ENCODE assay signal across 7 mouse cellular contexts in genomic region chr7:52005511-52006295, GRCm38 (mm10). TPM values are rescaled to one million over a fixed set of nuclear protein-coding genes. Genes with fewer than 3 reads are reported as not detected.
A peak's percentile ranks its signal among the peaks of the same experiment; 100 is the strongest.
DNase-seq lines count a peak whose midpoint lies in the region; ATAC-seq and TF ChIP-seq lines count a peak whose summit lies in the region.

Svip (minus strand) TSS chr7:52006018.

- H3K4me2 ChIP-seq in heart, embryonic 11.5 days = peak within 1 kb of the TSS; percentile 78
- peak within 1 kb of the TSS; percentile 79 for H3K4me2 ChIP-seq in kidney, embryonic 15.5 days
- H3K4me2 ChIP-seq in limb, embryonic 15.5 days = peak within 1 kb of the TSS; percentile 85
- peak within 1 kb of the TSS; percentile 73 for H3K4me2 ChIP-seq in midbrain, postnatal 0 days (ENCODE audit: low read depth, low read length, poor library complexity, severe bottlenecking)

- H3K4me3 ChIP-seq in brown adipose tissue, adult 24 weeks (ENCODE audit: insufficient read depth, low read depth, low read length) = peak within 1 kb of the TSS; percentile 82
- H3K4me3 ChIP-seq in heart, embryonic 11.5 days (ENCODE audit: low read depth, low read length) = peak within 1 kb of the TSS; percentile 69
- peak within 1 kb of the TSS; percentile 65 for H3K4me3 ChIP-seq in kidney, embryonic 15.5 days (replicated peaks)
- H3K4me3 ChIP-seq in limb, embryonic 15.5 days = peak within 1 kb of the TSS; percentile 61
- H3K4me3 ChIP-seq in midbrain, postnatal 0 days (ENCODE audit: low read depth, low read length) = peak within 1 kb of the TSS; percentile 73

- H3K4me1 ChIP-seq in brown adipose tissue, adult 24 weeks (ENCODE audit: control insufficient read depth, insufficient read depth, insufficient read length, low read length) = no peaks in the 10 kb centered on the region
- no peaks in the 10 kb centered on the region for H3K4me1 ChIP-seq in heart, embryonic 11.5 days (ENCODE audit: control insufficient read depth, insufficient read depth, low read length)
- H3K4me1 ChIP-seq in kidney, embryonic 15.5 days = 0 out of 2 replicates have a peak, but pooled peaks cover 2% of the 10 kb centered on the region
- H3K4me1 ChIP-seq in limb, embryonic 15.5 days = peaks cover 5% of the 10 kb centered on the region; the same call in 1 of the 2 replicates
- H3K4me1 ChIP-seq in midbrain, postnatal 0 days (ENCODE audit: insufficient read depth, low read length) = no peaks in the 10 kb centered on the region

- H3K27ac ChIP-seq in brown adipose tissue, adult 24 weeks (replicated peaks; ENCODE audit: low read depth, low read length) = no peak within 1 kb of the TSS
- H3K27ac ChIP-seq in heart, embryonic 11.5 days (ENCODE audit: low read depth, low read length) = peak within 1 kb of the TSS; percentile 29; the same call in 1 of the 2 replicates
- peak within 1 kb of the TSS; percentile 80 for H3K27ac ChIP-seq in kidney, embryonic 15.5 days
- no peak within 1 kb of the TSS for H3K27ac ChIP-seq in limb, embryonic 15.5 days
- peak within 1 kb of the TSS; percentile 74 for H3K27ac ChIP-seq in midbrain, postnatal 0 days (ENCODE audit: low read depth, low read length)

- ATAC-seq in erythroid progenitor cell, adult 5-6 weeks (replicated peaks; ENCODE audit: low FRiP score, poor library complexity, severe bottlenecking) = peak; percentile 89
- peak; percentile 95 for ATAC-seq in heart, embryonic 11.5 days (replicated peaks; ENCODE audit: insufficient number of reproducible peaks, low FRiP score, low TSS enrichment)
- peak; percentile 97 for ATAC-seq in kidney, embryonic 15.5 days (replicated peaks; ENCODE audit: low FRiP score)
- peak; percentile 88 for ATAC-seq in limb, embryonic 15.5 days (ENCODE audit: insufficient number of reproducible peaks, low FRiP score, low TSS enrichment, low read depth)
- ATAC-seq in midbrain, postnatal 0 days (ENCODE audit: low FRiP score) = peak; percentile 97

- DNase-seq in midbrain, postnatal 0 days (ENCODE audit: low spot score) = peak; percentile 98
- DNase-seq in spleen, postnatal 10 days (ENCODE audit: low spot score in 2 of 2) = peak; percentile 87 to 92

- no peaks in the 10 kb centered on the region for H3K27me3 ChIP-seq in heart, embryonic 11.5 days (ENCODE audit: control insufficient read depth, insufficient read depth, low read length)
- H3K27me3 ChIP-seq in kidney, embryonic 15.5 days = peaks cover 3% of the 10 kb centered on the region; the same call in 1 of the 2 replicates
- H3K27me3 ChIP-seq in limb, embryonic 15.5 days = peaks cover 9% of the 10 kb centered on the region; the same call in 1 of the 2 replicates
- H3K27me3 ChIP-seq in midbrain, postnatal 0 days (ENCODE audit: insufficient read depth, low read length) = no peaks in the 10 kb centered on the region

- TF ChIP-seq CTCF in midbrain, postnatal 0 days (IDR thresholded peaks at IDR 0.05) = no peak

- WGBS in heart, embryonic 11.5 days (ENCODE audit: insufficient replicate concordance) = under 1% methylated on average over 37 of the region's 47 CpGs
- 2% methylated on average over 37 of the region's 47 CpGs for WGBS in kidney, embryonic 15.5 days
- under 1% methylated on average over 44 of the region's 47 CpGs for WGBS in limb, embryonic 15.5 days
- WGBS in midbrain, postnatal 0 days = 1% methylated on average over 38 of the region's 47 CpGs

- peak within 1 kb of the TSS; percentile 71 for H3K9ac ChIP-seq in heart, embryonic 11.5 days (ENCODE audit: low read depth, low read length)
- peak within 1 kb of the TSS; percentile 39; the same call in 1 of the 2 replicates for H3K9ac ChIP-seq in kidney, embryonic 15.5 days
- H3K9ac ChIP-seq in limb, embryonic 15.5 days = peak within 1 kb of the TSS; percentile 42; the same call in 1 of the 2 replicates
- peak within 1 kb of the TSS; percentile 74 for H3K9ac ChIP-seq in midbrain, postnatal 0 days (replicated peaks; ENCODE audit: low read length, poor library complexity, severe bottlenecking)

- H3K9me3 ChIP-seq in heart, embryonic 11.5 days (replicated peaks; ENCODE audit: control insufficient read depth, low read length) = no peaks in the 10 kb centered on the region
- H3K9me3 ChIP-seq in kidney, embryonic 15.5 days (replicated peaks) = no peaks in the 10 kb centered on the region
- no peaks in the 10 kb centered on the region for H3K9me3 ChIP-seq in limb, embryonic 15.5 days
- no peaks in the 10 kb centered on the region for H3K9me3 ChIP-seq in midbrain, postnatal 0 days (ENCODE audit: low read length)

- no peaks in the 10 kb centered on the region for H3K36me3 ChIP-seq in heart, embryonic 11.5 days (ENCODE audit: control insufficient read depth, insufficient read depth, low read length)
- H3K36me3 ChIP-seq in kidney, embryonic 15.5 days = no peaks in the 10 kb centered on the region
- H3K36me3 ChIP-seq in limb, embryonic 15.5 days = no peaks in the 10 kb centered on the region
- H3K36me3 ChIP-seq in midbrain, postnatal 0 days (ENCODE audit: insufficient read depth, low read length) = no peaks in the 10 kb centered on the region

RNA-seq across cellular contexts. Expression of gene Svip, which starts in this region (rescaled TPM):
- polyA plus RNA-seq in brown adipose tissue, adult 24 weeks (2012; ENCODE audit: insufficient read depth, insufficient read length, missing spikeins) = 52.0 and 56.9 TPM in 2 replicates
- total RNA-seq in erythroid progenitor cell, adult 5-6 weeks (2015; ENCODE audit: low replicate concordance) = 59.1 and 73.4 TPM in 2 replicates
- total RNA-seq in erythroid progenitor cell, adult 5-6 weeks (2017; ENCODE audit: low replicate concordance) = 39.8 and 48.4 TPM in 2 replicates
- polyA plus RNA-seq in heart, embryonic 11.5 days (2014; fragmentation: Nextera tagmentation; extraction: Ambion mirVana) = 17.1 and 17.7 TPM in 2 replicates
- polyA plus RNA-seq in kidney, embryonic 15.5 days (2015; fragmentation: Nextera tagmentation; extraction: Ambion mirVana) = 8.9 and 9.8 TPM in 2 replicates
- 4.7 and 6.5 TPM in 2 replicates for polyA plus RNA-seq in limb, embryonic 15.5 days (2015; fragmentation: Nextera tagmentation; extraction: Ambion mirVana)
- total RNA-seq in midbrain, postnatal 0 days (2014; rRNA removed) = 14.0 and 21.5 TPM in 2 replicates
- polyA plus RNA-seq in midbrain, postnatal 0 days (2015; fragmentation: Nextera tagmentation; extraction: Ambion mirVana) = 16.8 and 17.7 TPM in 2 replicates

Comparison
In these comparisons a context has a peak if more than half of its experiments do, and no peak if none do; other contexts are left out.
1. H3K27ac ChIP-seq: peak in heart, embryonic 11.5 days (single experiment), kidney, embryonic 15.5 days (single experiment) and midbrain, postnatal 0 days (single experiment); none in brown adipose tissue, adult 24 weeks (single experiment) and limb, embryonic 15.5 days (single experiment).
2. Peak in every context shown above with its lines, with median percentiles within 50 percentile points of each other: H3K4me3 ChIP-seq, ATAC-seq, H3K4me2 ChIP-seq and H3K9ac ChIP-seq.